Comparison of ENCODE assay signal across 12 mouse cellular contexts in the genomic region with DNA sequence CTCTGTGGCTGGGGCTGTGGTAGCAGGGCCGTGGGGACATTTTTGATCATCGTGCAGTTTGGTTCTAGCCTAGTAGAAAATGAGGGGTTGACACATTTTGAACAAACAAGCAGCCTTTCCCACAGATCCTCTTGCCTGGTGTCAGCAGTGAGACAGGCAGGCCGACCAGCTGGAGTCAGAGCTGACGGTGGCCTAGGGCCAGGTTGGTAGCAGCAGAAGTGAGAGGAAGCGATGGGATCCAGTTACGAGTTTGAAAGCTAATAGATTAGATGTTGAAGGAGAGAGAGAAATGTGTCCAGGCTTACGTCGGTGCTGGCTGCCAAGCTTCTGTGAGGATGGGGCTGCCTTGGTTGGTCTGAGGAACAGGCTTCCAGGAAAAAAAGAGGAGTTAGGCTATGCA.
DNase-seq lines count a peak whose midpoint lies in the region.
"Had no signal": no experiment of that assay in that cellular context is flagged by ENCODE, and none has a peak within 500 bp of the region (broad histone marks: within the 10 kb centered on the region; RNA-seq: fewer than 3 reads in every experiment).

No protein-coding gene starts in this region.

- DNase-seq in heart, adult 11 months: peak; percentile 68
- no peak for DNase-seq in heart, postnatal 4 days
- peak; percentile 52 for DNase-seq in right cerebral cortex, postnatal 4 days
- DNase-seq in right cerebral cortex, postnatal 25 days: no peak
- peak; percentile 69 for DNase-seq in layer of hippocampus, adult 11-12 months (ENCODE audit: low spot score)
- no peak for DNase-seq in T-cell, adult 2 months (ENCODE audit: low spot score)
- DNase-seq in liver: no peak
- no peak for DNase-seq in kidney, adult 9 months
- DNase-seq: gastrocnemius, postnatal 14 days; heart, postnatal 10 days; kidney, adult 8-10 months; lung, postnatal 10 days had no signal

Comparison
In these comparisons a context has a peak if more than half of its experiments do, and no peak if none do; other contexts are left out.
1. DNase-seq: peak in heart, adult 11 months (single experiment), right cerebral cortex, postnatal 4 days (single experiment) and layer of hippocampus, adult 11-12 months (single experiment); none in heart, postnatal 4 days (single experiment), right cerebral cortex, postnatal 25 days (single experiment), T-cell, adult 2 months (single experiment), liver (single experiment) and kidney, adult 9 months (single experiment).